Mouse (Mus musculus): ENCODE measurements around the gene Cd244a. TPM values are rescaled to one million over a fixed set of nuclear protein-coding genes. Genes with fewer than 3 reads are reported as not detected.

Cd244a gene
- polyA plus RNA-seq, 1 experiment = 1.9 TPM

GRCm38 (mm10) chr1:171556366-171556765 is 2.6 kb upstream of the Cd244a start:
- Histone ChIP-seq H3K36me3 (ENCODE audit: control insufficient read depth, insufficient read depth, low read length) (no peaks in the 10 kb centered on the region), H3K27ac (ENCODE audit: control insufficient read depth, insufficient read depth, low read length) (no peak overlapping the region), H3K27me3 (ENCODE audit: control insufficient read depth, insufficient read depth, low read length) (no peaks in the 10 kb centered on the region), H3K4me1 (replicated peaks; ENCODE audit: control insufficient read depth, insufficient read depth, low read length) (peaks cover 12% of the 10 kb centered on the region), H3K4me3 (ENCODE audit: control insufficient read depth, insufficient read depth, low read length) (no peak overlapping the region)
- TF ChIP-seq CTCF (IDR thresholded peaks at IDR 0.05; ENCODE audit: borderline replicate concordance, control insufficient read depth, extremely low read depth, insufficient read depth, low read length, poor library complexity) (no peak), POLR2A (IDR thresholded peaks at IDR 0.05; ENCODE audit: control insufficient read depth, extremely low read depth, insufficient read depth, low read length, poor library complexity) (no peak)
- 98% methylated on average over 2 of the region's 2 CpGs for WGBS
- no peak for DNase-seq

GRCm38 (mm10) chr1:171558407-171558806 is 586 bp upstream of the Cd244a start:
- 11% methylated on average over 6 of the region's 6 CpGs for WGBS
- TF ChIP-seq CTCF (IDR thresholded peaks at IDR 0.05; ENCODE audit: borderline replicate concordance, control insufficient read depth, extremely low read depth, insufficient read depth, low read length, poor library complexity) (no peak), POLR2A (IDR thresholded peaks at IDR 0.05; ENCODE audit: control insufficient read depth, extremely low read depth, insufficient read depth, low read length, poor library complexity) (no peak)
- no peaks in the 10 kb centered on the region for H3K36me3 ChIP-seq (ENCODE audit: control insufficient read depth, insufficient read depth, low read length)

GRCm38 (mm10) chr1:171560262-171560661 is 1.3 kb downstream of the Cd244a start:
- H3K4me3 ChIP-seq (ENCODE audit: control insufficient read depth, insufficient read depth, low read length) = no peak overlapping the region
- TF ChIP-seq POLR2A (IDR thresholded peaks at IDR 0.05; ENCODE audit: control insufficient read depth, extremely low read depth, insufficient read depth, low read length, poor library complexity) (no peak), CTCF (IDR thresholded peaks at IDR 0.05; ENCODE audit: borderline replicate concordance, control insufficient read depth, extremely low read depth, insufficient read depth, low read length, poor library complexity) (no peak)
- H3K36me3 ChIP-seq (ENCODE audit: control insufficient read depth, insufficient read depth, low read length) = no peaks in the 10 kb centered on the region
- no peak for DNase-seq
- H3K4me1 ChIP-seq (replicated peaks; ENCODE audit: control insufficient read depth, insufficient read depth, low read length) = peaks cover 19% of the 10 kb centered on the region
- H3K27ac ChIP-seq (ENCODE audit: control insufficient read depth, insufficient read depth, low read length) = no peak overlapping the region
- no peaks in the 10 kb centered on the region for H3K27me3 ChIP-seq (ENCODE audit: control insufficient read depth, insufficient read depth, low read length)
- 67% methylated on average over 2 of the region's 2 CpGs for WGBS

More at GRCm38 (mm10) chr1:171558407-171558806, 586 bp upstream of the Cd244a start:
- Histone ChIP-seq H3K4me3 (ENCODE audit: control insufficient read depth, insufficient read depth, low read length) (no peak overlapping the region), H3K27ac (ENCODE audit: control insufficient read depth, insufficient read depth, low read length) (no peak overlapping the region), H3K4me1 (replicated peaks; ENCODE audit: control insufficient read depth, insufficient read depth, low read length) (peaks cover 19% of the 10 kb centered on the region), H3K27me3 (ENCODE audit: control insufficient read depth, insufficient read depth, low read length) (no peaks in the 10 kb centered on the region)
- no peak for DNase-seq

- H3K27ac ChIP-seq (ENCODE audit: control insufficient read depth, insufficient read depth, low read length) = no peak overlapping the region
- 29% methylated on average over 1 of the region's 1 CpGs for WGBS
Observed at GRCm38 (mm10) chr1:171561200-171561599, 2.2 kb downstream of the Cd244a start.

GRCm38 (mm10) chr1:171561639-171562225 is 2.7 kb downstream of the Cd244a start:
- Histone ChIP-seq H3K27ac (ENCODE audit: control insufficient read depth, insufficient read depth, low read length) (no peak overlapping the region), H3K4me3 (ENCODE audit: control insufficient read depth, insufficient read depth, low read length) (no peak overlapping the region), H3K36me3 (ENCODE audit: control insufficient read depth, insufficient read depth, low read length) (no peaks in the 10 kb centered on the region), H3K27me3 (ENCODE audit: control insufficient read depth, insufficient read depth, low read length) (no peaks in the 10 kb centered on the region), H3K4me1 (replicated peaks; ENCODE audit: control insufficient read depth, insufficient read depth, low read length) (peaks cover 19% of the 10 kb centered on the region)
- WGBS = 8% methylated on average over 9 of the region's 11 CpGs
- TF ChIP-seq POLR2A (IDR thresholded peaks at IDR 0.05; ENCODE audit: control insufficient read depth, extremely low read depth, insufficient read depth, low read length, poor library complexity) = no peak
- no peak for TF ChIP-seq CTCF (IDR thresholded peaks at IDR 0.05; ENCODE audit: borderline replicate concordance, control insufficient read depth, extremely low read depth, insufficient read depth, low read length, poor library complexity)
- no peak for DNase-seq

More at GRCm38 (mm10) chr1:171561200-171561599, 2.2 kb downstream of the Cd244a start:
- peaks cover 19% of the 10 kb centered on the region for H3K4me1 ChIP-seq (replicated peaks; ENCODE audit: control insufficient read depth, insufficient read depth, low read length)
- no peak for DNase-seq
- no peaks in the 10 kb centered on the region for H3K36me3 ChIP-seq (ENCODE audit: control insufficient read depth, insufficient read depth, low read length)
- no peak overlapping the region for H3K4me3 ChIP-seq (ENCODE audit: control insufficient read depth, insufficient read depth, low read length)
- TF ChIP-seq POLR2A (IDR thresholded peaks at IDR 0.05; ENCODE audit: control insufficient read depth, extremely low read depth, insufficient read depth, low read length, poor library complexity) (no peak), CTCF (IDR thresholded peaks at IDR 0.05; ENCODE audit: borderline replicate concordance, control insufficient read depth, extremely low read depth, insufficient read depth, low read length, poor library complexity) (no peak)
- H3K27me3 ChIP-seq (ENCODE audit: control insufficient read depth, insufficient read depth, low read length) = no peaks in the 10 kb centered on the region

- Histone ChIP-seq H3K36me3 (ENCODE audit: control insufficient read depth, insufficient read depth, low read length) (no peaks in the 10 kb centered on the region), H3K4me3 (ENCODE audit: control insufficient read depth, insufficient read depth, low read length) (no peak overlapping the region), H3K27ac (ENCODE audit: control insufficient read depth, insufficient read depth, low read length) (no peak overlapping the region), H3K4me1 (replicated peaks; ENCODE audit: control insufficient read depth, insufficient read depth, low read length) (peaks cover 17% of the 10 kb centered on the region), H3K27me3 (ENCODE audit: control insufficient read depth, insufficient read depth, low read length) (no peaks in the 10 kb centered on the region)
- TF ChIP-seq CTCF (IDR thresholded peaks at IDR 0.05; ENCODE audit: borderline replicate concordance, control insufficient read depth, extremely low read depth, insufficient read depth, low read length, poor library complexity) = no peak
- no peak for TF ChIP-seq POLR2A (IDR thresholded peaks at IDR 0.05; ENCODE audit: control insufficient read depth, extremely low read depth, insufficient read depth, low read length, poor library complexity)
- DNase-seq = no peak
- WGBS = 24% methylated on average over 2 of the region's 2 CpGs
Observed at GRCm38 (mm10) chr1:171563042-171563441, 4.0 kb downstream of the Cd244a start.
